Mouse (Mus musculus) limb, embryonic 11.5 days (tissue): Measurements from ENCODE around the gene Peg3. TPM values are rescaled to one million over a fixed set of nuclear protein-coding genes. Genes with fewer than 3 reads are reported as not detected.

Experiments
- ATAC-seq: fragments of 200-750 bp; cut with Nextera tagmentation; 2 replicates; pipeline ENCODE4 v1.8.0; 2017; ENCODE audit warnings: low read depth; ENCODE audit not compliant: insufficient number of reproducible peaks, low FRiP score, low TSS enrichment
- DNase-seq: peaks from one replicate; pipeline ENCODE4 v3.0.0-alpha.2; 2015; ENCODE audit warnings: low spot score
- H3K27ac ChIP-seq: fragments of 300-500 bp; sonication (generic); replicated peaks from 2 replicates; pipeline ENCODE4 v1.5.1; 2014; ENCODE audit warnings: low read depth, mild to moderate bottlenecking, low read length
- H3K27me3 ChIP-seq: fragments of 300-500 bp; sonication (generic); 2 replicates; pipeline ENCODE4 v1.6.1; 2014; ENCODE audit warnings: mild to moderate bottlenecking, low read length, mixed read lengths; ENCODE audit not compliant: control insufficient read depth, insufficient read depth
- H3K36me3 ChIP-seq: fragments of 300-500 bp; sonication (generic); 2 replicates; pipeline ENCODE4 v1.6.1; 2014; ENCODE audit warnings: mild to moderate bottlenecking, low read length, moderate library complexity, mixed read lengths; ENCODE audit not compliant: control insufficient read depth, insufficient read depth
- H3K4me1 ChIP-seq: fragments of 300-500 bp; sonication (generic); 2 replicates; pipeline ENCODE4 v1.6.1; 2014; ENCODE audit warnings: low read length, mixed read lengths; ENCODE audit not compliant: control insufficient read depth, insufficient read depth
- H3K4me2 ChIP-seq: fragments of 300-500 bp; sonication (generic); 2 replicates; pipeline ENCODE4 v1.6.1; 2014; ENCODE audit warnings: low read depth, mild to moderate bottlenecking, moderate library complexity; ENCODE audit not compliant: severe bottlenecking
- H3K4me3 ChIP-seq: fragments of 300-500 bp; sonication (generic); 2 replicates; pipeline ENCODE4 v1.5.1; 2014; ENCODE audit warnings: low read depth, low read length
- H3K9ac ChIP-seq: fragments of 300-500 bp; sonication (generic); 2 replicates; pipeline ENCODE4 v1.6.1; 2014; ENCODE audit warnings: mild to moderate bottlenecking, low read length
- H3K9me3 ChIP-seq: fragments of 300-500 bp; sonication (generic); 2 replicates; pipeline ENCODE4 v1.6.1; 2016; ENCODE audit warnings: low read length; ENCODE audit not compliant: control insufficient read depth
- WGBS: fragments of 180-500 bp; shearing (Covaris S2); extraction: QIAGEN DNeasy Blood & Tissue Kit; methylation state at CpG from one replicate; pipeline ENCODE4 v1.1.7; 2014; 5-methylcytosine and 5-hydroxymethylcytosine counted together
- polyA plus RNA-seq: library from polyadenylated mRNA; unstranded; fragments of >200 nt; fragmentation: Nextera tagmentation; extraction: Ambion mirVana; gene quantifications from 2 replicates; pipeline ENCODE4 v1.2.1, GENCODE M21; 2014

Gene Peg3
- polyA plus RNA-seq, 1 experiment from 2014 or later = 342 TPM

DNA sequence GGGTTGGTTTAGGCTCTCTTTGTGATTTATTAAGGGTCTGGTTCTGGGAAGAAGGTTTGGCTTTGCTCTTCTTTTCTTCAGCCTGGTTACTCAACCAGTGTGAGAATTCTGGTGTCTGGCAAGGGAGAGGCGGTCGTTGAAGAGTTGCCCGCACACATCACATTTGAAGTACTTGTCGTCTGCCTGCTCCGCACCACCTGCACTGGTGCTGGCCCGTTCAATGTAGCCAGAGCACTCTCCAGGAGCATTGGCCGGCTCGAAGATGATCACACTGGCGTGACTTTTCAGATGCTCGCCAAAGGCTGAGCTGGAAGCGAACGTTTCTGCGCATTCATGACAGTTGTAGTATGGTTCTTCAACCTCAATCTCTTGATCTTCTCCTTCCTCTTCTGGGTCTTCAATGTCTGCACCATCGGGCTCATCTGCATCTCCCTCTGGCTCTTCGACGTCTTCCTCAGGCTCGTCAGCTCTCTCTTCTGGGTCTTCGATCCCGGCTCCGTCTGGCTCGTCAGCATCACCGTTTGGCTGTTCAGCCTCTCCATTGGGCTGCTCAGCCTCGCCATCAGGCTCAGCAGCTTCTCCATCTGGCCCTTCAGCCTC, 22.7 kb downstream of the Peg3 start:
- WGBS = 94% methylated on average over 23 of the region's 23 CpGs
- ATAC-seq = no peak

DNA sequence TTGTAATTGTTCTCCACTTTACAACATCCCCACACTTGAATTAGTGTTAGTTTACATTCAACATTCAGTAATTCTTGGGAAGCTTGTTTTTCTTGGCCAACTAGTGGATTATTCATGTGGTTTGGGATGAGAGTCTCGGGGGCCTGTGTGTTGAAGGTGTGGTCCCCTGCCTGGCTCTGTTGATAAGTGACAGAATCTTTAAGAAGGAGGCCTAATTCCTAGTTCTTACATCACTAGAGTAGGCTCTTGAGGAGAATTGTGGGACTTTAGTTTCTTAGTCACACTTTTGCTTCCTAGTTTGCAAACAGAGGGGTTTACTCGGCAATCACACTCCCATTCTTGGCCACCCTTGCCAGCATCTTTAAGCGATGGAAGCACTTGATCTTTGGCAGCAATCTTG, 31.0 kb downstream of the Peg3 start:
- 91% methylated on average over 3 of the region's 3 CpGs for WGBS
- no peaks in the 10 kb centered on the region for H3K9me3 ChIP-seq
- no peaks in the 10 kb centered on the region for H3K27me3 ChIP-seq
- H3K4me3 ChIP-seq = no peak overlapping the region
- no peaks in the 10 kb centered on the region for H3K4me1 ChIP-seq
- H3K4me2 ChIP-seq = no peak overlapping the region
- DNase-seq (no peak), ATAC-seq (no peak)
- H3K9ac ChIP-seq = no peak overlapping the region
- no peak overlapping the region for H3K27ac ChIP-seq
- no peaks in the 10 kb centered on the region for H3K36me3 ChIP-seq

More for the DNA sequence above, 22.7 kb downstream of the Peg3 start:
- DNase-seq = no peak
- H3K9me3 ChIP-seq = no peaks in the 10 kb centered on the region; the same call in 1 of the 2 replicates
- no peak overlapping the region for H3K4me3 ChIP-seq
- no peak overlapping the region for H3K27ac ChIP-seq
- H3K27me3 ChIP-seq = no peaks in the 10 kb centered on the region
- H3K36me3 ChIP-seq = peaks cover 11% of the 10 kb centered on the region; the same call in 1 of the 2 replicates
- H3K4me1 ChIP-seq = no peaks in the 10 kb centered on the region
- H3K9ac ChIP-seq = no peak overlapping the region
- H3K4me2 ChIP-seq = no peak overlapping the region

DNA sequence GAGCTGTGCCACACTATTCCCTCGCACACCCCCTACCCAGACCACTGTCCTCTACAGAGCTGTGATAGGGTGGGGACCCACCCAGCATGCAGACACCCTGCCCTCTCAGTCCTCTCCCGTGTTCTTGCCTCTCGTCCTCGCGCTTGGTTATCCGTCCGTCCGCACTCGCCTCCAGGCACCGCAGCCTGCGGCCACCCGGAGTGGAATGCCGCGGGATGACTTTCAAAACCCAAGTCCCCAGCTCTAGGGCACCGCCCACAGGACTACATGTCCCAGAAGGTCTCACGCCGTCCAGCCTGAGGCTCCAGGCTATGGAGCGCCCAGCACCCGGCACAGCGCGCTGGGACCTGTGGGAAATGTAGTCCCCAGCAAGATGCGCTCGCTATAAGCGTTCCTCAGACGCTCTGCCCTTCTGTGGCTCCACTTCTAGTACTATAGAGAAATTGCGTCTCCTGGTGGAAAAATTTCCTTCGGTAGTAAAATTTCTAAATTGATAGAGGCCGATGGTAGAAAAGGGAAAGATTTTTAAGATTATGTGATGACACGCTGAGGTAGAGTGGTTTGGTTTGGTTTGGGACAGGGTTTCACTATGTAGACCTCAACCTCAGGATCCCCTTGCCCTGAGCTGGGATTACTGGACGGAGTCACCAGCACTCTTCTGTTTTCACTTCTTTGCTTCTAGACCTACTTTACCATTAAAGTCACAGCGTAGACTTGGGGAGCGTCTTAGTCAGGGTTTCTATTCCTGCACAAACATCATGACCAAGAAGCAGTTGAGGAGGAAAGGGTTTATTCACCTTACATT, 33.8 kb downstream of the Peg3 start, which contains the start of gene Zim1:
TSS of gene Zim1 (minus strand) at position 210 of the 805 bp plus-strand sequence.
- no peaks in the 10 kb centered on the region for H3K4me1 ChIP-seq
- H3K36me3 ChIP-seq = no peaks in the 10 kb centered on the region
- ATAC-seq = peak; percentile 100
- H3K4me2 ChIP-seq = peak within 1 kb of the TSS; percentile 72
- H3K9me3 ChIP-seq = no peaks in the 10 kb centered on the region
- no peak within 1 kb of the TSS for H3K27ac ChIP-seq
- peak within 1 kb of the TSS; percentile 52 for H3K4me3 ChIP-seq
- H3K9ac ChIP-seq = peak within 1 kb of the TSS; percentile 58; the same call in 1 of the 2 replicates
- DNase-seq = peak; percentile 92
- H3K27me3 ChIP-seq = no peaks in the 10 kb centered on the region
- 11% methylated on average over 32 of the region's 32 CpGs for WGBS

DNA sequence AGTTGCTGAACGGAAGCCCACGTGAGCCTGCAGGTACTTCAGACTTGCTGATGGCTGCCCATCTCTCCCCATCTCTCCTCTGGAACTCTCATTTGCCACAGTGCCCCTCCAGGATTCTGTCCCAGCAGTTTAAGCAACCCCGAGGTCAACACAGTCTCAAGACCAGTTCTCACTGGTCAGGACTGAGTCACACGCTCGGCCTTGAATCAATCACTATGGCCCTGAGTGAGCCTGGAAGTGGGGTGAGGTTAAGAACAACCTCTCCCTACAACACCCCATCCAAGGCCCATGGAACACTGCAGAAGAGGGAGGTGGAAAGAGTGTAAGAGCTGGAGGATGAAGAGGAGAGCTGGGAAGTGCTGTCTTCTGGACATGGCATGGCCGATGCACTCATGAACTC, 44.7 kb downstream of the Peg3 start:
- H3K4me1 ChIP-seq = no peaks in the 10 kb centered on the region
- H3K27me3 ChIP-seq = no peaks in the 10 kb centered on the region
- H3K9ac ChIP-seq = no peak overlapping the region
- DNase-seq (no peak), ATAC-seq (no peak)
- no peaks in the 10 kb centered on the region for H3K9me3 ChIP-seq
- 93% methylated on average over 6 of the region's 6 CpGs for WGBS
- no peak overlapping the region for H3K27ac ChIP-seq
- no peaks in the 10 kb centered on the region; the same call in 1 of the 2 replicates for H3K36me3 ChIP-seq
- no peak overlapping the region for H3K4me2 ChIP-seq
- no peak overlapping the region for H3K4me3 ChIP-seq

DNA sequence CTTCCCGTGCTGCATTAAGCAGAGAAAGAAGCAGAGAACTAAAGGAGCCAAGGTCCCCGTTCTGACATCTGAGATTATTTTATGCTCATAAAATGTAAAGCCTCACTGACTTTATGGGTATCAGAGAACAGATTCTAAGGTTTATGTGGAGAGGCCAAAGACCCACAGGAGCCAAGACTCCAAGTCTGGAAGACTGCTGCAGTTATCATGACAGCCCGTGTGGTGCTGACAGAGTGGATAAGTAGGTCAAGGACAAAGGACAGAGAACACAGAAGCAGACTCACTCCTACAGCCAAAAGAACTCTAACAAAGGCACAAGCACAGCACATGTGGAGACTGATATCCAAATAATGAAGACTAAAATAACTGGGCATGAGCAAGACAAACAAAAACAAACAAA, 63.5 kb downstream of the Peg3 start:
- no peak overlapping the region for H3K9ac ChIP-seq
- ATAC-seq (no peak), DNase-seq (no peak)
- no peaks in the 10 kb centered on the region for H3K27me3 ChIP-seq
- H3K4me1 ChIP-seq = no peaks in the 10 kb centered on the region
- H3K9me3 ChIP-seq = no peaks in the 10 kb centered on the region
- H3K36me3 ChIP-seq = no peaks in the 10 kb centered on the region
- H3K4me3 ChIP-seq = no peak overlapping the region
- no peak overlapping the region for H3K27ac ChIP-seq
- no peak overlapping the region for H3K4me2 ChIP-seq
- 85% methylated on average over 3 of the region's 3 CpGs for WGBS

DNA sequence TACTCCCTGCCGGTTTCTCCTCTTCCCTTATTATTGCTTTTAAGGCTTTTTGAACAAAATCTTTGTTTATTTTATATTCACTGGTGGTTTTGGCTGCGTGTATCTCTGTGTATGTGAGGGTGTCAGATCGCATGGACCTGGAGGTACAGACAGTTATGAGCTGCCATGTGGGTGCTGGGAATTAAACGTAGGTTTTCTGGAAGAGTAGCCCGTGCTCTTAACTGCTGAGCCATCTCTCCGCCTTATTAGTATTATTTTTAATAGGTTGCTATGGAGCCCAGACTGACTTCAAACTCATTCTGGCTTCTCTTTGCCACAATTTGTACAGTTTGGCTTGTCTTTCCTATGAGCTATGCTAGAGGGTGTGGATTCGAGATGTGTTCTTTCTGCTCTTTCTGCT, 66.8 kb downstream of the Peg3 start:
- no peak for DNase-seq

DNA sequence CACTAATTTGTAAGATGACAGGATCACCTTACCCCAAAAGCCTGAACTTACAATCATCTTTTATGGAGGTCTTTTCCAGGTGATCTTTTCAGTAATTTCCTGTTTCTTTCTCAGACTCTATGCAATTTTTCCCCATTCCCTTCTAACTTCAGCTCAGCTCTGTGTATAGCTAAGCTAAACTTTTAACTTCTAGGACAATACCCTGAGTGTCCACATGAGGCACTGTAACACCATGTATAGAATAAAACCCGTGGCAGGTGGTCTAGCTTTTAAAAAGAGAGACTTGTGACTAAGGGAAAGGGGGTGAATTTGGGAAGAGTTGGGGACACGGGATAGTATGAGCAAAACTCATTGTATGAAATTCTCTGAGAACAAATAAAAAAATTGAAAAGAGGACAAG, 70.6 kb downstream of the Peg3 start:
- 33% methylated on average over 2 of the region's 2 CpGs for WGBS
- Histone ChIP-seq H3K4me2 (no peak overlapping the region), H3K4me1 (no peaks in the 10 kb centered on the region), H3K9ac (no peak overlapping the region), H3K9me3 (no peaks in the 10 kb centered on the region), H3K4me3 (no peak overlapping the region), H3K36me3 (no peaks in the 10 kb centered on the region), H3K27ac (no peak overlapping the region), H3K27me3 (no peaks in the 10 kb centered on the region)
- peak; percentile 47 for DNase-seq
- ATAC-seq = no peak

More for the DNA sequence above, 66.8 kb downstream of the Peg3 start:
- Histone ChIP-seq H3K36me3 (no peaks in the 10 kb centered on the region), H3K27me3 (no peaks in the 10 kb centered on the region), H3K4me2 (no peak overlapping the region), H3K4me1 (no peaks in the 10 kb centered on the region), H3K9ac (no peak overlapping the region), H3K9me3 (no peaks in the 10 kb centered on the region), H3K27ac (no peak overlapping the region), H3K4me3 (no peak overlapping the region)
- 65% methylated on average over 7 of the region's 7 CpGs for WGBS
- ATAC-seq = no peak

DNA sequence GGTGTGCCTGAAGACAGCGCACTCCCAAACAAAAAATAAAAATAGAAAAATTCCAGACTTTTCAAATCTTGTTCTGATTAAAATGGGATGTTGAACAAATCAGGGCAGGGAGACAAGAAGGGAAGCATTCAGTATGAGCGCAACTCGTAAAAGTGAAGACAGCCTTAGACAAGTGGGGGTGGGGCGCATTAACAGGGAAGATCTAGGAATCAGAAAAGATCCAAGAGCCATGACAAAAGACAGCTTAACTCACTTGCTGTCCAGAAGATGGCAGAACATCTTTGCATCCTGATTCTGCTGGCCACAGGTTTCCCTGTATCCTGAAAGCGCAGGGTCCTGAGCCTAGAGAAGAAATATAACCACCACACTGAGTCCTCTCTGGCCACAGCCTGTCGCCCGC, 71.6 kb downstream of the Peg3 start:
- H3K4me3 ChIP-seq = no peak overlapping the region
- H3K27me3 ChIP-seq = no peaks in the 10 kb centered on the region
- WGBS = 95% methylated on average over 7 of the region's 7 CpGs
- DNase-seq = no peak
- no peaks in the 10 kb centered on the region for H3K36me3 ChIP-seq
- no peak for ATAC-seq
- H3K9ac ChIP-seq = no peak overlapping the region
- H3K9me3 ChIP-seq = no peaks in the 10 kb centered on the region
- no peak overlapping the region for H3K27ac ChIP-seq
- no peak overlapping the region for H3K4me2 ChIP-seq
- H3K4me1 ChIP-seq = no peaks in the 10 kb centered on the region
